Mouse (Mus musculus): ENCODE measurements around the gene Eef1e1.

GRCm38 (mm10) chr13:38613583-38613982 lies 45.3 kb downstream of the Eef1e1 start:
- TF ChIP-seq CTCF (IDR thresholded peaks at IDR 0.05; ENCODE audit: borderline replicate concordance, insufficient read depth, low read length) (no peak), POLR2A (IDR thresholded peaks at IDR 0.05; ENCODE audit: low read depth, low read length) (no peak)

Measured in embryonic fibroblast, embryonic 13.5 days (primary cell).